Mouse (Mus musculus): ENCODE results near the gene Cphx1. TPM values are rescaled to one million over a fixed set of nuclear protein-coding genes. Genes with fewer than 3 reads are reported as not detected.
"Not testable (repeated sequence)": the region's sequence is repeated elsewhere in the genome, so short reads cannot be mapped to it uniquely, and the experiment has no call there.

Gene Cphx1
- total RNA-seq (2021): not detected

DNA sequence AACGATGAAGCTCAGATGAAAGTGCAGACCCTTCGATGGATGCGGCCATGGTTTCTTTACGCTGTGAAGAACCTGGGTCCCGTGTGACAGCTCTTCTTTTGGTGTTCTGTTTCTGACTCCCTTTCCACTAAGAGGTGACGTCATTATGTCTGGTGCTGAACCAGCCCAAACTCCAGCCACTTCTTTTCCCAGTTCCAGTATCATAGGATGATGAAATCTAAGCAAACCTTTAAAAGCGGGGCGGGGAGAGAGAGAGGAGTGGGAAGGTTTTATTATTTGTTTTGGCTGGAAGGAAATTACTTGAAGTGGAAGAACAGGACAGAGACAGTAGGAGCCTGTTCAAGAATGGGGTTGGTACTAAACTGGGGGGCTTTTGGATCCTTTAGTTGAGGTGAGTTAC lies at the start of gene Cphx1:
Cphx1 (plus strand) TSS at position 301 of the 400 bp plus-strand sequence.
- not testable (repeated sequence) for DNase-seq

DNA sequence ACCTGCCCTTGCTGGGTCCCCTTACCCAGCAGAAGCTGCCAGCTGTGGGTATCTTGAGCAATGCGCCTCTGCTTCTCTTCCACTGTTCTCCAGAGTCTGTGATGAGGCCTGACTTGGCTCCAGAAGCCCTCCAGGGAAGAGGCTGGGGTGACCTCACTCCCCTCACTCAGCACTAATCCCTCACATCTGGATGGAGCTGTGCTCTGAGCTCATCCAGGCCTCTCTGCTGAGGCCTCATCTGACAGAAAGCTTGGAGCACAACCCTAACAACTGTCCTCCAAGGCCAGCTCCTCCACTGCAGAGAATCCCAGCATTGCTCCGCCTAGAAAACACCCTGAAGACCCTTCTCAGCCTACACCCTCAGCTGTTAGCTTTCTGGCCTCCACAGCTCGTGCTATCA lies 43.5 kb upstream of the Cphx1 start:
- not testable (repeated sequence) for DNase-seq

DNA sequence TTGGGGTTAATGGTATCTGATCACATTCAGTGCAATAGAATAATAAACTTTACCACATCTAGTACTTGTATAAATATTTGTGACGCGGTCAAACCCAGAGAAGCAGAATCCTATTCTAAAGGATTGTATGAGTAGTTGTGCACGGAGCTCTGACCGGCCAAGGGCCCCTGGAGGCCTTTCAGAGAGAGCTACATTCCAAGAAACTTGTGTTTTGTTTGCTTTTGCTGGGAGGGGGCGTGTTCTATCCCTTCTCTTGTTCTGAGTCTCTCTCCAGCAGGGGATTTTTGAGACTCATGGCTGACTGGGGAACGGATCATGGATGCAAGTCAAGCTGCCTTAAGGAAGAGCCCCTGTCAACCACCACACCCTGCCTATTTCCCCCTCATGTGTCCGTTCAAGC lies 42.4 kb upstream of the Cphx1 start:
- not testable (repeated sequence) for DNase-seq

DNA sequence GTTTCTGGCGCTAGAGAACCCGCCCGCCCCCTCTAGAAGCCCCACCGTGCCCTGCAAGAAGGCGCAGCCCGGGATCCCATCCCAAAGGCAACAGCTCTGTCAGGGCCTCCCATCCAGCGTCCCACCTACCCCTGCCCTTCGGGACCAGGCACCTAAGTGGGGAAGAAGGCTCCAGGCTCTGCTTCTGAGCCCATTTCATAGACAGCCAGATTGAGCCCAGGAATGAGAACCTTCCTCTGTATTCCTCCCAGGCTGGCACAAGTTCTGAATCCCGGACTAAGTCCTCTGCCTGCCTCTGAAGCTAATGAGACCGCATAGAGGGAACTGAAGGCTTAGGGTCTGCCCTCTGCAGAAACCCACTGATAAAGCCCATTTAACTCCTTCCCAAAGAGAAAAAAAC lies 35.1 kb upstream of the Cphx1 start, which contains the start of gene Plac9a:
Plac9a (minus strand) TSS at position 101 of the 400 bp plus-strand sequence.
- not testable (repeated sequence) for DNase-seq

DNA sequence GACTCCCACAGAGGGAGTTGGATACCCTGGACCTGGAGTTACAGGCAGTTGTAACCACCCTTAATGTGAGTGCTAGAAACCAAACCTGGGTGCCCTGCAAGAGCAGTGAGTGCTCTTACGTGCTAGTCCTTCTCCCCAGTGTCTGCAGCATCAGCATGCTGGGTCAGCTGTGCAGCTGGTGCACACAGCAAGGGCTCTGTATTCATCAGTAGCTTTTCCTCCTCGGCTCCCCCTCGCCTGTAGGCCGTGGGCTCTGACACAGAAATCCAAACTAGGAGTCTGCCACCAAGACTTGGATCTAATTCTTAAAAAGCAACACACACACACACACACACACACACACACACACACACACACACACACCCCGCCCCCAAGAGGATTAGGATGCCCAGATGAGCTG lies 32.9 kb upstream of the Cphx1 start:
- DNase-seq: not testable (repeated sequence)

DNA sequence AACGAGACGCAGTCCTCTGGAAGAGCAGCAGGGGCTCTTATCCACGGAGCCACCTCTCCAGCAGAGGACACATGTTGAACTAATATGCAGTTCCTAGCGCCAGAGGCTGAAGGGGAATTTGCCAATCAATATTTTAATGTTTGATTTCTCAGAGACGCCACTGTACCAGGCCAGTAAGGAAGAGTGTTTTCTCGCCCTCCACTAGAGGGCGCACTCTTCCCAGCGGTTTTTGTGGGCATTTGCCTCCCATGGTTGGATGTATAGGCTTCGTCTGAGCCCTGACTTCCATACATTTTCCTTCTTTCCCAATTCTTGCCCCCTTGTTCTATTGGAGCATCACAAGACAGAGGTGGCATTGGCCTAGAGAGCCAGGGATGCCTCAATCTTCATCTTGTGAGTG lies 30.8 kb upstream of the Cphx1 start:
- DNase-seq: not testable (repeated sequence)

DNA sequence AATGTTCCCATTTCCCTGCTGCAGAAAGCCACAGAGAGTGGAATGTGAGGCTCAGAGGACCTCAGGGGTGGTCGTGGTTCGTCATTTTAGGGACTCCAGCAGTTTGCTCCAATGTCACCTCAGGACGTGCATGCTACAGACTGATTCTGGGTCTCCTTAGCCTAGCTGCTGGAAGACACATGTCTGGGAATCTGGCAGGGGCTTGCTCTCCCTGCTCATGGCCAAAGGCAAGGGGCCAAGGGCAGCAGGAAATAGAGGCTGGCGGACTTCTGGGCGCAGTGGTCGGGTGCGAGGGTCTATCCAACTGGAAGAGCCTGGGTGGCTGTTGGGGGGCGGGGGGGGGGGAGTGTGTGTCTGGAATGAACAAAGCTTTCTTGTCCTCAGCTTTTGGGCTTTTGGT lies 29.1 kb upstream of the Cphx1 start:
- DNase-seq: not testable (repeated sequence)

DNA sequence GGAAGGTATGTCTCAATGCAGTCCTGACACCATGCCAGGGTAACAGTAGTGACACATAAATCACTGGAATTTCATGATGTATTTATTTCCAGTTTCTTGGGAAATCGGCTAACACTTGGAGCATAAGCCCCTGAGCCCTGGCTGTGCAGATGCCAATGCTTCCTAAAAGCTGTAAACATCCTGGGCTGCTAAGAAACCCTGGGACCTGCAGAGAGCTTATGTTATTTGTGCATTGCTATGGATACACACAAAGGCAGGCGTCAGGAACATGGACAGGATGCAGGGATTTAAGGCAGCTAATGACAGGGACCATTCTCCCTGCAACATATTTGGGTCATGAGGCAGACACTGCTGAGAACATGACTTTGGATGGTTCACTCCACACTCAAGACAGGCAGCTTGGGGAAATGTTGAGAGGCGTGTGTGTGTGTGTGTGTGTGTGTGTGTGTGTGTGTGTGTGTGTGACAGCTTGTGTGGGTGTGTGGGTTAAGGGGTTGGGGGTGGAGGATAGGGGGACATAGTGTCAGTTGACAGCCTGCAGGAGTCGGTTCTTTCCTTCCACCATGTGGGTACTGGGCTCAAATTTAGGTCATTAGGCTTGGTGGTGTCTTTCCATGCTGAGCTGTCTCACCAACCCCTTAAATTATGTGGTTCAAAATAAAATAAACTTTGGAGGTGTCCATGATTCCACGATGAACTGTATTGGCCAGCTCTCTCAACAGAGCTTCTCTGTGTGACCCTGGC lies 19.5 kb upstream of the Cphx1 start:
- not testable (repeated sequence) for DNase-seq

DNA sequence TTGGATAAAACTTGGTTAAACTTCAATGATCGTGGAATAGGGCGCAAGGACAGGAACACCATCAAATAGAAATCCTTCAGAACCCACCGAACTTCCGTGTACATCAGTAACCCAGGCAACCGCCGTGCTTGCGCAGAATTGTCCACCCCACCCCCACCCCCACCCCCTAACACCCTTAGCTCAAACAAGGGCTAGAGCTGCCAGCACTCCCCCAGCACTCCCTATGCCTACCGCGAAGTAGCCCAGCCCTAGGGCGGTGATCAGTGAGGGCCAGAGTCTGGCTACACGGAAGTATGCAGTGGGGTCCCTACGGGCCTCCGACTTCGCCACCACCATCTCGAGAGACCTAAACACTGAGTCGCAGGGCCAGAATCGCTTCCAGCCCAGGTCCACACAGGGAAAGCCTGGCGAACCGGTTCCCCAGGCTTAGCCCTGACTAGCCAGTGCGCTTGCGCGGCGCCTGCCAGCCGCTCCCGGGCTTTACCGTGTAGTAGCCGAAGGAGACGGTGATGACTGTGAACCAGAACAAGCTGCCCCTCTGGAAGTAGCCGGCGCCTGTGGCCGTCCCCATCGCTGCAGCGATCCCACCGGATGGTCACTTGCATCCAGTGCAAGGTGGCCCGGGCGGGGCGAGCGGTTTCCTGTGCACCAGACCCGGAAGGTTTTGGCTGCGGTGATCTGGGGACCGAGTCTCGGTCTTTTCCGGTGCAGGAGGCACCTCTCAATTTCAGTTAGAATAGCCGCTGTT lies 11.1 kb upstream of the Cphx1 start:
- DNase-seq: not testable (repeated sequence)

DNA sequence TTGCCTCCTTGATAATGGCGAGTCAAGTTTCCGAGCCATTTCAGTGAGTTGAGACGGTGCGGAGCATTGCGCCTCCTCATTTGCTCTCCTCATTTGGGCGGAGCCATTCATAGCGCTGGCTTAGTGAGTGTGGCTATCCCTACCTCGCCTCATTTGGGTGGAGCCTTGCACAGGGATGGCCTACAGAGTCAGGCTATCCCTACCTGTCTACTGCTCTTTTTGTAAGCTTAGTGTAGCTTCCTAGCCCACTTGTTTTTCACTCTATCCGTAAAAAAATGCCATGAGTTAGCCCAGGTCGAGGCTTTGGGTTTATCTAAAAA lies 10.6 kb upstream of the Cphx1 start, which contains the start of gene Tmem254a:
Tmem254a (minus strand) TSS at position 111 of the 320 bp plus-strand sequence.
- not testable (repeated sequence) for DNase-seq

DNA sequence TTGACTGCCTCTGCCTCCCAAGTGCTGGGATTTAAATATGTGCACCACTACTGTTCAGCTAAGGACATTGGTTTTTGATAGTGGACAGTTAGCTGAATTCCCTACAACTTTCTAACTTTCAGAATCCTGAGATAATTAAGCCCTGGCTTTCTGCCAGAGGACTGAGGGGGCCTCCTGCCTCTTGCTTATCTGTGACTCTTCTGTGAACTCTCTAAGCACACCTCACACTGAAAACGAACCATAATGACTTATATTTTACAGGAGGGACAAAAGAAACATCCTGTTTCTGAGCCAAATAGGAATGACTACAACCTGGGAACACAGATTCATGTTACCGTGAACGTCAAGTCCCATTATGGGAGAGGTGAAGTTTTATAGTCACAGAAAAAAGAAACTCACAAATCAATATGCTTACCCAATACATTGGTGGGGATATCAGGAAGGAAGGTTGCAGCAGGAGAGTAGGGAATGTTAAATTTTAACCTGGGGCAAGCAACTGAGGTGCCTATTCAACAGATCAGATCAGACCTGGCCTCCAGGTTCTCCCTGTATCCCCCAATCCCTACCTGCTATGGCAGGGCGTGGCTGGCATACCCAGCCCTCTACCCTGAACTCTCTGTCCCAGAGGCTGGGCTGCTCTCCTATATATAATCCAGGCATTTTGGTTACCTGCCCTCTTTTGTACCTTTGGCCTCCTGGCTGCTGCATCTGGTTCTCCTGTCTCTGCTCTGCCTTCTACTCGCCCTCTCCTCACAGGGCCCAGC lies 1.1 kb upstream of the Cphx1 start:
- not testable (repeated sequence) for DNase-seq

DNA sequence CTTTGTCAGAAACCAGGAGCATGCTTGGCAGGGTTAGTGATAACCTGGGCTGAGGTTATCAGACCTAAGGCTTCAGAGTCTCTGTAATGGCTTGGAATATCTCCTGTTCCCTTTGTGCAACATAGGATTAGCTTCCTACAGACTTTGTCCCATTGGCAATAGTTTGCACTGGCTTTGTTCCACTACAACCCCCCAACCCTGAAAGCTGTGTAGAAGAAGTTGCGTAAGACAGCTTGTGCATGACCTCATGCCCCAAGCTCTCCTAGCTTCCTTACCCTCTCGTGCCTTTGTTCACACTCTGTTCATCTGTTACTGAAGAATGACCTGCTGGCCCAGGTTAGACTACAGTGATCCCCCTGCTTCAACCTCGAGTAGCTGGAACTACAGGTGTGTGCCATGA lies 19.8 kb downstream of the Cphx1 start:
- DNase-seq: not testable (repeated sequence)

DNA sequence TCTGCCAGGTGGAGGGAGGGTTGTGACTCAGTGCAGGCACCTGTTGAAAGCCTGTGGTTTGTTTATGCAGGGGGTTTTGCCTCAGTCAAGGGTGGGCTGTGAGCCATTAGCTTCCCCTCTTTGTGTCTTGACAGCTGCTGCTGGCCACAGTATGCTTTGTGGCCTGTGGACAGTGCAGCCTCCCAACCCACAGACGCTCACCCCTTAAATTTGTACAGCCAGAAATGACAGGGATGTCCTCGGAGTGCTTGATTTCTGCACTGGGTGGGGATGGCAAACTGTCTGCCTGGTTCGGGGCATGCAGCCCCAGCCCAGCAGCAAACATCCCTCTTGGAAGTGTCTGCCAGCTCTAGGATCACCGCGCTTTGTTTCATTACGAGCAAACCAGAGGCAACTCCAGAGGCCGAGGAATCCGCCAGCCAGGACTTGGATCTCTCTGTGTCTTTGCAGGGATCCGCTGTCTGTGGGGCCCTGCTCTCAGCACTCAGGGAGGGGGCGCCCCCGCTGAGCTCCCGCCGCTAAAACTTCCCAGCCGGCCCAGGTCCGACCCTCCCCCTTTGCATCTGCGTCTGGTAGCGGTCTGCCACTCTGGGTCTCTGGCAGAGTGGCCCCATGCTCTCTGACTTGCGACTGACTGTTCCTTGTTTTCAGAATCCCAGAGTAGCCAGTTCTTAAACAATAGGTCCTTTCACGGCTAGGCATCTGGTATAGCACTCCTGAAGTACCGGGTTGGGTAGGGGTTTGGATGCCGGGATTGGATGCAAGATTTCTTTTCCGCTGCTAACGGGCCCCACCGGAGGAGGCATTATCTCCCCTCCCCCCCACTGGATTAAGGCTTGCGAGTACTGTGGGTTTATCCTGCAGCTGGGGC lies 40.5 kb downstream of the Cphx1 start, which contains the start of gene Duxbl1:
Duxbl1 (plus strand) TSS at position 207 of the 871 bp plus-strand sequence.
- DNase-seq: not testable (repeated sequence)

DNA sequence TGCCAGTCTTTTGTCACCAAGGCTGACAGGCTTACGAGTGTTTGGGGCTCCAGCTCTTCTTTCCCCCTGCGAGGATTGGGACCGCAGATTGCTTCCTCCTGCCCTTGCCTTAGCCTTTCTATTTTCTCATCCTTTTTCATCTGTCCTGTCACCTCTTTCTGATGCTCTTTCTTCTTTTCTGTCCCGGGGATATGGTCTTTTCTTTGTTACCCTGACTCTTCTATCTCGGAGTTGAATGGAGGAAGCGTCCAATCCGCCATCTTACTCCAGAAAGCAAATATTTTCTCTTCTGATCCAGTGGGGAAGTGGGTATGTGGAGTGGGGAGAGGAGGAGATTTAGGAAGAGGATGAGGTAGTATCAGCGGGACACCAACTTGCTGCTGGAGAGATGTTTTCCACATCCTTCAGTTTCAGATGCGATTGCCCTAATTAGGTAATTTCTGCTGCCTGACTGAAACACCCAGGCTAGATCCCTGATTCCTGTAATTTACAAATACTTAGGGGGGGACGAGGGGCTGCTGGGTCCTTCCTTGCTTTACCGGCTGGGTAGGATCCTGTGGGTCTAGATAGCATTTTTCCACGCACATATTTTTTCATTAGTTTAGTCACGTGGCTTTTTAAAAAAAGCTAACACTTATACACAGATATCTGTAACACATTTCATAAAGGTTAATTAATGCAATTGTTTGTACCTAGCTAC lies 41.3 kb downstream of the Cphx1 start:
- DNase-seq: not testable (repeated sequence)

DNA sequence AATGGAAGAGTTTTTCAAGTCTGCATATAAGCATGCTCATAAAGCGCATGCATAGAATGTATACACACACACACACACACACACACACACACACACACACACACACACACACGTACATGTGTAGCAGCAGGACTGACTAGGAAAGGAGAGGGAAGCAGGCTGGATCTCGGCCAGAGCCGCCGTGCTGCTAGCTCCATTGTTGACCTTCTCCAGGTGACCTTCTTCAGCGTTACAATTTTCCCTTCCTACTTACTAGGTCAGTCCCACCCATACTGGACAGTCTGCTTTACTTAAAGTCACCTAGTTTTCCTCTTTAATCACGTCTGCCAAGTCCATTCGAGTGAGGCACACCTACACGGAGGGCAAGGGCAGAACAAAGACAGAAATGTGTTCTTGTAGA lies 43.8 kb downstream of the Cphx1 start:
- peak; percentile 54 for DNase-seq

Other genes starting within 250 kb of the Cphx1 start
- 100 to 1,000 TPM; 188 to 208 TPM for gene Ppif, start 244.2 kb upstream of the Cphx1 start, total RNA-seq (2021)
- 10 to 100 TPM; 48.6 to 52.2 TPM for gene Zcchc24, start 169.3 kb upstream of the Cphx1 start, total RNA-seq (2021)
- 10 to 100 TPM; 69.8 to 72.3 TPM for gene Anxa11, start 96.1 kb upstream of the Cphx1 start, total RNA-seq (2021)
- 1 to 10 TPM; 1.0 to 3.2 TPM for gene Plac9a, start 35.2 kb upstream of the Cphx1 start, total RNA-seq (2021)
- gene Tmem254a, start 10.6 kb upstream of the Cphx1 start, total RNA-seq (2021): 1 to 10 TPM; 4.5 to 5.4 TPM
- gene Duxbl1, start 40.3 kb downstream of the Cphx1 start, total RNA-seq (2021): not detected
- 10 to 100 TPM; 10.1 to 18.1 TPM for gene Gm9780, start 104.4 kb downstream of the Cphx1 start, total RNA-seq (2021)
- 10 to 100 TPM; 15.5 to 31.0 TPM for gene Tmem254c, start 129.1 kb downstream of the Cphx1 start, total RNA-seq (2021)
- gene Cphx2, start 143.2 kb downstream of the Cphx1 start, total RNA-seq (2021): not detected
- gene Cphx3, start 144.0 kb downstream of the Cphx1 start, total RNA-seq (2021): not detected
- gene Duxbl2, start 180.0 kb downstream of the Cphx1 start, total RNA-seq (2021): under 1 TPM; 0.24 to 0.61 TPM
- gene Plac9b, start 244.2 kb downstream of the Cphx1 start, total RNA-seq (2021): 10 to 100 TPM; 49.7 to 59.8 TPM